Comparison of ENCODE assay signal across 9 mouse cellular contexts in the genomic region with DNA sequence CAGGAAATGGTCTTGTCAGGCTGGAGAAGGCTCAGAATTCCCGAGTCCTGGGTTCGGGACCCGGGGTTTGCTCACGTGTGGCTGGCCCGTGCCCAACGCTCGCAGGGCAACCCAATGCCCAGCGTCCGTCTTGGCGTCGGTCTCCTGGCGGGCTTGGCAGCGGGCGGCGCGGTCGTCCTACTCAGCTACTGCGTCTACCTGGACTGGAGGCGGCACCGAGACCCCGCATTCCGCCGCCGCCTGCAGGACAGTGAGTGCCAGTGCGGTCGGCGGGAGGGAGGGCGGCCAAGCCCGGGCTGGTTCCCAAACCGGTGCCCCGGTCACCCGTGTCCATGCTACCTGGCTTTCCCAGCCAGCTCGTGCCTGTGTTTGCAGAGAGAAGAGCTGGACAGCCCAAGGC. TPM values are rescaled to one million over a fixed set of nuclear protein-coding genes. Genes with fewer than 3 reads are reported as not detected.
DNase-seq lines count a peak whose midpoint lies in the region; ATAC-seq and TF ChIP-seq lines count a peak whose summit lies in the region.
"Had no signal": no experiment of that assay in that cellular context is flagged by ENCODE, and none has a peak within 500 bp of the region (broad histone marks: within the 10 kb centered on the region; RNA-seq: fewer than 3 reads in every experiment).

A gene (plus strand): TSS at position 98 of the 400 bp plus-strand sequence.

- DNase-seq in gastrocnemius, adult 2 months: peak; percentile 54
- no peak for DNase-seq in gastrocnemius, adult 18-20 months (ENCODE audit: low spot score)
- DNase-seq in cerebellum, adult 9-11 months: peak; percentile 54
- peak; percentile 68 for DNase-seq in kidney, adult 9 months
- peak; percentile 53 for DNase-seq in retina, postnatal 1 day
- no peak for DNase-seq in MN1 (ENCODE audit: low spot score)

- no peaks in the 10 kb centered on the region for H3K36me3 ChIP-seq in heart, embryonic 11.5 days (ENCODE audit: control insufficient read depth, insufficient read depth, low read length)
- no peaks in the 10 kb centered on the region for H3K36me3 ChIP-seq in lung, embryonic 16.5 days (ENCODE audit: control insufficient read depth, insufficient read depth, low read length)

- peaks cover 18% of the 10 kb centered on the region for H3K4me1 ChIP-seq in heart, embryonic 11.5 days (ENCODE audit: control insufficient read depth, insufficient read depth, low read length)
- H3K4me1 ChIP-seq in lung, embryonic 16.5 days (replicated peaks; ENCODE audit: control insufficient read depth, insufficient read depth, low read length): peaks cover 11% of the 10 kb centered on the region; the same call in 1 of the 2 replicates

- H3K27me3 ChIP-seq in heart, embryonic 11.5 days (ENCODE audit: control insufficient read depth, insufficient read depth, low read length): no peaks in the 10 kb centered on the region
- no peaks in the 10 kb centered on the region for H3K27me3 ChIP-seq in lung, embryonic 16.5 days (ENCODE audit: control insufficient read depth, insufficient read depth, low read depth, low read length)

- no peaks in the 10 kb centered on the region for H3K9me3 ChIP-seq in heart, embryonic 11.5 days (replicated peaks; ENCODE audit: control insufficient read depth, low read length)
- no peaks in the 10 kb centered on the region for H3K9me3 ChIP-seq in lung, embryonic 16.5 days (ENCODE audit: control insufficient read depth, low read length)

- peak within 1 kb of the TSS; percentile 4; the same call in 1 of the 2 replicates for H3K27ac ChIP-seq in gastrocnemius, adult 2 months
- H3K27ac ChIP-seq in heart, embryonic 11.5 days (ENCODE audit: low read depth, low read length): no peak within 1 kb of the TSS
- no peak within 1 kb of the TSS for H3K27ac ChIP-seq in lung, embryonic 16.5 days (ENCODE audit: low read length)

- TF ChIP-seq CTCF in gastrocnemius, adult 2 months (IDR thresholded peaks at IDR 0.05): peak; percentile 37; the same call in 1 of the 2 replicates

- 10% methylated on average over 33 of the region's 33 CpGs for WGBS in heart, embryonic 11.5 days (ENCODE audit: insufficient replicate concordance)
- WGBS in lung, embryonic 16.5 days: 11% methylated on average over 33 of the region's 33 CpGs

- intact Hi-C loops in gastrocnemius, adult 2 months (cut with DNase I): no loop called here

- ATAC-seq in heart, embryonic 11.5 days (replicated peaks; ENCODE audit: insufficient number of reproducible peaks, low FRiP score, low TSS enrichment): no peak
- ATAC-seq in lung, embryonic 16.5 days (ENCODE audit: low read depth): peak; percentile 48

- peak within 1 kb of the TSS; percentile 65 for H3K4me2 ChIP-seq in heart, embryonic 11.5 days
- H3K4me2 ChIP-seq in lung, embryonic 16.5 days (ENCODE audit: low read depth, low read length): peak within 1 kb of the TSS; percentile 48

- H3K9ac ChIP-seq in heart, embryonic 11.5 days (ENCODE audit: low read depth, low read length): peak within 1 kb of the TSS; percentile 23; the same call in 1 of the 2 replicates
- peak within 1 kb of the TSS; percentile 42 for H3K9ac ChIP-seq in lung, embryonic 16.5 days (ENCODE audit: low read length)

- H3K4me3 ChIP-seq in gastrocnemius, adult 2 months: peak within 1 kb of the TSS; percentile 62
- H3K4me3 ChIP-seq in heart, embryonic 11.5 days (ENCODE audit: low read depth, low read length): peak within 1 kb of the TSS; percentile 28
- peak within 1 kb of the TSS; percentile 23 for H3K4me3 ChIP-seq in lung, embryonic 16.5 days (ENCODE audit: low read length)
- H3K4me3 ChIP-seq: erythroblast, embryonic 14.5 days had no signal

RNA-seq across cellular contexts. Expression of the gene that starts here (rescaled TPM):
- not detected for total RNA-seq in gastrocnemius, adult 2 months (2021)
- total RNA-seq in gastrocnemius, adult 18-20 months (2021): not detected
- 0.44 and 0.63 TPM in 2 replicates for polyA plus RNA-seq in heart, embryonic 11.5 days (2014; fragmentation: Nextera tagmentation; extraction: Ambion mirVana)
- polyA plus RNA-seq in lung, embryonic 16.5 days (2015; fragmentation: Nextera tagmentation; extraction: Ambion mirVana): 1.3 and 1.6 TPM in 2 replicates
- polyA plus RNA-seq: erythroblast, embryonic 14.5 days had no signal

Comparison
In these comparisons a context has a peak if more than half of its experiments do, and no peak if none do; other contexts are left out.
1. Peak in DNase-seq, H3K4me3 ChIP-seq and H3K27ac ChIP-seq in gastrocnemius, adult 2 months; RNA of the gene not detected or under 1 TPM.
2. DNase-seq: peak in cerebellum, adult 9-11 months (single experiment), kidney, adult 9 months (single experiment) and retina, postnatal 1 day (single experiment); none in gastrocnemius, adult 18-20 months (single experiment) and MN1 (single experiment).
3. Peak in every context shown above with its lines, with median percentiles within 50 percentile points of each other: H3K4me3 ChIP-seq.